In genomic region chr7:51632543-51633229, GRCm38 (mm10) we compare ENCODE assay signal across 16 mouse cellular contexts. TPM values are rescaled to one million over a fixed set of nuclear protein-coding genes. Genes with fewer than 3 reads are reported as not detected.
A peak's percentile ranks its signal among the peaks of the same experiment; 100 is the strongest.
DNase-seq lines count a peak whose midpoint lies in the region; ATAC-seq and TF ChIP-seq lines count a peak whose summit lies in the region.
"Had no signal": no experiment of that assay in that cellular context is flagged by ENCODE, and none has a peak within 500 bp of the region (broad histone marks: within the 10 kb centered on the region; RNA-seq: fewer than 3 reads in every experiment).

No protein-coding gene starts in this region.

- no peak for TF ChIP-seq CTCF in brain, embryonic 14.5 days (IDR thresholded peaks at IDR 0.05; ENCODE audit: borderline replicate concordance, extremely low read depth, insufficient read depth, insufficient read length)

- WGBS in embryonic facial prominence, embryonic 15.5 days: 9% methylated on average over 9 of the region's 9 CpGs
- WGBS in hindbrain, embryonic 11.5 days: 6% methylated on average over 9 of the region's 9 CpGs
- 2% methylated on average over 9 of the region's 9 CpGs for WGBS in midbrain, embryonic 15.5 days

- no peaks in the 10 kb centered on the region for H3K4me1 ChIP-seq in embryonic facial prominence, embryonic 15.5 days
- no peaks in the 10 kb centered on the region for H3K4me1 ChIP-seq in hindbrain, embryonic 11.5 days (replicated peaks; ENCODE audit: control insufficient read depth, insufficient read depth, low read length)
- H3K4me1 ChIP-seq in midbrain, embryonic 15.5 days: peaks cover 8% of the 10 kb centered on the region; the same call in 1 of the 2 replicates

- no peak for TF ChIP-seq POLR2A in brain, embryonic 14.5 days (IDR thresholded peaks at IDR 0.05; ENCODE audit: borderline replicate concordance, extremely low read depth, insufficient read depth, insufficient read length, poor library complexity, severe bottlenecking)

- ATAC-seq in embryonic facial prominence, embryonic 15.5 days (ENCODE audit: insufficient number of reproducible peaks, low FRiP score, low TSS enrichment, low read depth): 0 out of 2 replicates have a peak, but pooled peaks have one; percentile 24
- peak; percentile 86 for ATAC-seq in hindbrain, embryonic 11.5 days (ENCODE audit: low FRiP score)
- ATAC-seq in midbrain, embryonic 15.5 days (replicated peaks): peak; percentile 88
- no peak for ATAC-seq in megakaryocyte, adult 5-6 weeks (ENCODE audit: poor library complexity, severe bottlenecking)
- ATAC-seq: CD4-positive, CD25-positive, alpha-beta regulatory T cell, adult 4 months; intestine, postnatal 0 days had no signal

- no peak overlapping the region for H3K4me2 ChIP-seq in embryonic facial prominence, embryonic 15.5 days (replicated peaks)
- H3K4me2 ChIP-seq in hindbrain, embryonic 11.5 days (replicated peaks; ENCODE audit: low read depth, low read length): peak overlapping the region; percentile 7; the same call in 1 of the 2 replicates
- H3K4me2 ChIP-seq in midbrain, embryonic 15.5 days: peak overlapping the region; percentile 38
- H3K4me2 ChIP-seq: lung, embryonic 14.5 days had no signal

- H3K9ac ChIP-seq in embryonic facial prominence, embryonic 15.5 days: no peak overlapping the region
- H3K9ac ChIP-seq in hindbrain, embryonic 11.5 days (ENCODE audit: low read depth, low read length): no peak overlapping the region
- H3K9ac ChIP-seq in midbrain, embryonic 15.5 days: peak overlapping the region; percentile 0; the same call in 1 of the 2 replicates
- H3K9ac ChIP-seq: lung, embryonic 14.5 days had no signal

- peak; percentile 95 for DNase-seq in brain, embryonic 14.5 days (ENCODE audit: low read depth)
- peak; percentile 55 for DNase-seq in hindbrain, embryonic 11.5 days (ENCODE audit: low spot score)
- no peak for DNase-seq in cerebellum, adult 9-11 months
- no peak for DNase-seq in adrenal gland, adult 2 months
- DNase-seq: cerebellum, adult 11-12 months; heart, adult 2 months; kidney, postnatal 25 days; lung, embryonic 14.5 days had no signal

- no peak overlapping the region for H3K4me3 ChIP-seq in embryonic facial prominence, embryonic 15.5 days (replicated peaks)
- no peak overlapping the region for H3K4me3 ChIP-seq in hindbrain, embryonic 11.5 days (ENCODE audit: low read depth, low read length)
- H3K4me3 ChIP-seq in midbrain, embryonic 15.5 days: peak overlapping the region; percentile 21
- H3K4me3 ChIP-seq: heart, adult 2 months had no signal

- H3K36me3 ChIP-seq in embryonic facial prominence, embryonic 15.5 days: no peaks in the 10 kb centered on the region
- no peaks in the 10 kb centered on the region for H3K36me3 ChIP-seq in hindbrain, embryonic 11.5 days (ENCODE audit: control insufficient read depth, insufficient read depth, low read length)
- H3K36me3 ChIP-seq in midbrain, embryonic 15.5 days (replicated peaks): no peaks in the 10 kb centered on the region

- H3K27me3 ChIP-seq in embryonic facial prominence, embryonic 15.5 days: peaks cover 34% of the 10 kb centered on the region
- peaks cover 11% of the 10 kb centered on the region; the same call in 1 of the 2 replicates for H3K27me3 ChIP-seq in hindbrain, embryonic 11.5 days (ENCODE audit: control insufficient read depth, insufficient read depth, low read length)
- H3K27me3 ChIP-seq in midbrain, embryonic 15.5 days (replicated peaks): 0 out of 2 replicates have a peak, but pooled peaks cover 3% of the 10 kb centered on the region

- H3K27ac ChIP-seq in embryonic facial prominence, embryonic 15.5 days (replicated peaks): no peak overlapping the region
- peak overlapping the region; percentile 61 for H3K27ac ChIP-seq in hindbrain, embryonic 11.5 days (ENCODE audit: low read depth, low read length)
- H3K27ac ChIP-seq in midbrain, embryonic 15.5 days: peak overlapping the region; percentile 84
- H3K27ac ChIP-seq: heart, adult 2 months had no signal

- no peaks in the 10 kb centered on the region for H3K9me3 ChIP-seq in embryonic facial prominence, embryonic 15.5 days (replicated peaks)
- no peaks in the 10 kb centered on the region for H3K9me3 ChIP-seq in hindbrain, embryonic 11.5 days (ENCODE audit: control insufficient read depth, low read length)
- no peaks in the 10 kb centered on the region for H3K9me3 ChIP-seq in midbrain, embryonic 15.5 days

RNA-seq across cellular contexts. Expression of gene Slc17a6, which starts 10.9 kb away (rescaled TPM):
- 38.0 and 61.8 TPM in 2 replicates for polyA plus RNA-seq in brain, embryonic 14.5 days (2012; rRNA removed)
- polyA plus RNA-seq in embryonic facial prominence, embryonic 15.5 days (2015; fragmentation: Nextera tagmentation; extraction: Ambion mirVana): 1.1 and 2.1 TPM in 2 replicates
- polyA plus RNA-seq in hindbrain, embryonic 11.5 days (2014; fragmentation: Nextera tagmentation; extraction: Ambion mirVana): 33.2 and 34.9 TPM in 2 replicates
- polyA plus RNA-seq in midbrain, embryonic 15.5 days (2015; fragmentation: Nextera tagmentation; extraction: Ambion mirVana): 114 and 116 TPM in 2 replicates
- total RNA-seq in megakaryocyte, adult 5-6 weeks (2015): not detected in 2 replicates
- total RNA-seq in megakaryocyte, adult 5-6 weeks (2017): not detected in 2 replicates
- 1 to 10 TPM in 1 of 2 experiments, under 1 TPM in 1; 0.66 to 1.5 TPM for total RNA-seq in adrenal gland, adult 2 months (2021)
- 0.03 TPM in 1 of 2 replicates, not detected in the other for polyA plus RNA-seq in adrenal gland, adult 2 months (2012; rRNA removed)
- total RNA-seq: heart, adult 2 months; heart, postnatal 25 days; liver, adult 2 months; megakaryocyte progenitor cell, adult 5-6 weeks had no signal
- polyA plus RNA-seq: CD4-positive, CD25-positive, alpha-beta regulatory T cell, adult 4 months; heart, adult 2 months; liver, adult 2 months; lung, embryonic 14.5 days had no signal

Comparison
In these comparisons a context has a peak if more than half of its experiments do, and no peak if none do; other contexts are left out.
1. DNase-seq: peak in brain, embryonic 14.5 days (single experiment) and hindbrain, embryonic 11.5 days (single experiment); none in cerebellum, adult 9-11 months (single experiment) and adrenal gland, adult 2 months (single experiment).
2. RNA of gene Slc17a6, which starts 10.9 kb away (polyA plus RNA-seq): 114 to 116 TPM in midbrain, embryonic 15.5 days, 38.0 to 61.8 TPM in brain, embryonic 14.5 days and 33.2 to 34.9 TPM in hindbrain, embryonic 11.5 days; 1.1 to 2.1 TPM in embryonic facial prominence, embryonic 15.5 days and 0.03 TPM in adrenal gland, adult 2 months; every median in the first group is over 10 times any median in the second.